Mouse (Mus musculus): ENCODE measurements at regions not wholly inside any gene's neighbourhood (a gene's known extent, or its start where the extent isn't known, plus 50 kb on each side); places are given as distances from the start of the nearest gene placed in this dataset.

DNA sequence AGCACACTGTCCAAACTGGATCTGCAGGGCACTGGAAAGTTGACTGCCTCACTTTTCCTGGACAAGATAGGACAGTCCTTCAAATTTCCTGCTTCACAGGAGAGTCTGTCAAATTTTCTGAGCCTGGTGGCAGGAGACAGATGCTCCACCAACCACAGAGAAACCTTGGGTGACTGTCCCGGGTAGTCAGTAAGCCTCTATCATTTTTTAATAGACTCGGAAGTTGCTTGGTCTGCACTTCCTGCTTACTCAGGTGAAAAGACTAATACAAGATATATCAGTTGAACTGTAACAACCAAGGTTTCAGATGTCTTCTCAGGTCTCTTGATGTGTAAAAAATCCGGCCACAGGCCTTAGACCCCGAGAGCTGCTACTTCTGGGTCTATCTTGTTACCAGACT is 58.8 kb downstream of the Degs1 start:
- Histone ChIP-seq H3K4me1 (ENCODE audit: control insufficient read depth in 1 of 2, insufficient read depth in 2 of 2) (peaks cover 3 to 18% of the 10 kb centered on the region in 2 experiments; a peak in 3 of 4 replicates), H3K4me3 (replicated peaks in 1 of 3; ENCODE audit: low read depth in 2 of 3, low read length in 2 of 3, poor library complexity in 1 of 3) (no peak overlapping the region), H3K9ac (ENCODE audit: insufficient read depth, low read depth) (no peak overlapping the region), H3K27me3 (replicated peaks) (no peaks in the 10 kb centered on the region), H3K79me2 (replicated peaks; ENCODE audit: control insufficient read depth, extremely low read depth, insufficient read depth, poor library complexity, severe bottlenecking) (no peaks in the 10 kb centered on the region), H3K4me2 (ENCODE audit: insufficient read depth, low read depth, poor library complexity, severe bottlenecking) (no peak overlapping the region), H3K9me3 (replicated peaks; ENCODE audit: low read length) (peaks cover 10% of the 10 kb centered on the region), H3K27ac (ENCODE audit: insufficient read depth, low read depth) (no peak overlapping the region), H3K36me3 (replicated peaks in 1 of 2; ENCODE audit: control insufficient read depth in 1 of 2, insufficient read depth in 1 of 2, low read length in 1 of 2) (no peaks in the 10 kb centered on the region)
- TF ChIP-seq EP300 (IDR thresholded peaks at IDR 0.05; ENCODE audit: low read length) (no peak), TBP (conservative IDR thresholded peaks at IDR 0.05; ENCODE audit: low read depth, low read length) (no peak), MAX (IDR thresholded peaks at IDR 0.05; ENCODE audit: low read length) (no peak), IRF4 (IDR thresholded peaks at IDR 0.05; ENCODE audit: low read depth, low read length) (no peak), POLR2A (IDR thresholded peaks at IDR 0.05; ENCODE audit: low read depth, low read length) (no peak), E2F4 (IDR thresholded peaks at IDR 0.05; ENCODE audit: insufficient replicate concordance, low read depth, low read length) (no peak), GABPA (IDR thresholded peaks at IDR 0.05; ENCODE audit: insufficient replicate concordance, low read depth, low read length) (no peak), JUN (IDR thresholded peaks at IDR 0.05; ENCODE audit: insufficient read depth, low read depth, low read length) (no peak), MEF2A (IDR thresholded peaks at IDR 0.05; ENCODE audit: borderline replicate concordance, low read depth, low read length) (no peak), BHLHE40 (IDR thresholded peaks at IDR 0.05; ENCODE audit: low read depth, low read length) (no peak), ZKSCAN1 (IDR thresholded peaks at IDR 0.05; ENCODE audit: borderline replicate concordance, low read depth, low read length) (no peak), MYC (IDR thresholded peaks at IDR 0.05; ENCODE audit: low read depth, low read length) (no peak), MAFK (IDR thresholded peaks at IDR 0.05; ENCODE audit: insufficient replicate concordance, low read length) (no peak), KAT2A (IDR thresholded peaks at IDR 0.05; ENCODE audit: insufficient replicate concordance, low read length) (no peak), CTCF (conservative IDR thresholded peaks at IDR 0.05 in 1 of 2, IDR thresholded peaks at IDR 0.05 in 1 of 2; ENCODE audit: low read depth in 2 of 2, low read length in 2 of 2) (no peak)
- dilution Hi-C loops (cut with MboI; ENCODE audit: extremely low pct_ligation_motif_present, extremely low pct_unique_long_range_greater_than_20kb, low sequenced_read_pairs) (no loop called here), in situ Hi-C loops (cut with MboI; ENCODE audit: low pct_ligation_motif_present, low pct_unique_long_range_greater_than_20kb, low sequenced_read_pairs) (no loop called here)
- DNase-seq (ENCODE audit: extremely low read depth) = peak; percentile 14
